Mouse (Mus musculus) neutrophil, adult 83 days (primary cell): ENCODE results near the gene Ccno. TPM values are rescaled to one million over a fixed set of nuclear protein-coding genes. Genes with fewer than 3 reads are reported as not detected.

Experiments used
- total RNA-seq, 2 experiments: library from RNA; stranded (reverse); gene quantifications; one replicate each; pipeline ENCODE4 v1.2.4; 2023

Ccno gene
- total RNA-seq = 10 to 100 TPM; 31.8 to 32.5 TPM

DNA sequence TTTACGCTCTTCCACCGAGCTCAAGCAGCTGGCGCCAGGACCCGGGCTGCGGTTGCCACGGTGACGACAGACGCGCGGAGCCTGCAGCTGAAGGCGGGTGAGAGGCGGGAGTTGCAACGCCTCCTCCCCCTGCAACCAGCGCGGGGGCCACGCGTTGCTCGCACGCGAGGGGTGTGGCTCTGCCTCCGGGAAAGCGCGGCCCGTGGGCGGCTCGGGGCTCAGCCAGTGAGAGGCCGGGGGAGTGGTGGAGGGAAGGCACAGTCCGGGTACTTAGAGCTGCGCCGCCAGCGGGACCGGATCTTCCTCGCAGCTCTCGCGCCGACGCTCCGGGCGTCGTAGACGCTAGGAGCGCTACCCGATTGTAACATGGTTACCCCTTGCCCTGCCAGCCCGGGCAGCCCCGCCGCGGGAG, at the start of gene Ccno:
Ccno (plus strand) TSS at position 271 of the 412 bp plus-strand sequence.

DNA sequence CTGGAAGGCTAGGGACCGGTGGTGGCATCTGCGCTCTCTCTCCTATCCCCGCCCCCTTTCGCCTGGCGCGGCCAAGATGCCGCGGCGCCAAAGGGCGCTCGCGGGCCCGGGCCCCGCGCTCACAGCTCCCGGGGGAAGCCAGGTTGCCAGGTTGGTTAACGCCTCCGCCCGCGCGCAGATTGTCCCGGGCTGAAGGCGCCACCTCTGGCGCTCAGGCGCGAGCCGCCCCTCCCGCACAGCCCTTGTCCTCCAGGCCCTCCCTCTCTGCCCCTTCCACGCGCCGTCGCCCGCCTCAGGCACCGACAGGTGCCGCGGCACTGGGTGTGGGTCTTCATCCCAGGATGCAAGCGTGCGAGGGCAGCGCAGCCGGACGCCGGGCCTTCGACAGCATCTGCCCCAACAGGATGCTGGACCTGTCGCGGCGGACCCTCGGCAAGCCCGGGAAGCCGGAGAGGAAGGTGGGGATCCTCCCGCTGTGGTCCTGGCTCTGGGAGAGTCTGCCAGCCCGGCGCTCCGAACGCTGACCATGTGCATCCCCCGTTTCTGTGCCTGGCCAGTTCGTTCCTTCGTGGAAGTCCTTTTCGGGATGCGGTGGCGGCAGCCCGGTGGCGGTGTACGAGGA, 6.0 kb downstream of the Ccno start, which contains the start of gene Mcidas:
Mcidas (plus strand) TSS at position 315 of the 622 bp plus-strand sequence.

DNA sequence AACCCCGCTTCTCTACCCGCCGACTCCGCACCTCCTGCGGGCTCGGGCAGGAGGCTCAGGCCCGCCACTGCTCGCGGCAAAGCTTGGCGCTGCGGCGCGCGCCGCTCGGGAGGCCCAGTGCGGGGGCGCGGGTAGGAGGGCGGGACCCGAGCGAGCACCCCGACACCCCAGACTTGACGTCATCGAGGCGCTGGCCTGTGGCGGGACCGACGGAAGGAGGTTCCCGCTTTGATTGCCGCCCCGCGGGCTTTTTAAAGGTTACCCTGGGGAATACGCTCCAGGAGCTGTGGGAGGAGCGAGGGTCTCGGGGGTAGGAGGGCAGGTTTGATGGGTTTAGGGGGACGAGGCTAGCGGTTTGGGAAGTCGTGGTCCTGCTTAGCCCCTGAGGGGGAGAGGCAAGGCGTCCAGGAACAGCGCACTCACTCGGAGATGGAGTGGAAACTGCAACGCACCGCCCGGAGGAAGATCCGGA, 47.4 kb downstream of the Ccno start, which contains the start of gene Cdc20b:
Cdc20b (plus strand) TSS at position 162 of the 472 bp plus-strand sequence.

Other genes starting within 250 kb of the Ccno start
- gene Plpp1, start 187.0 kb upstream of the Ccno start, total RNA-seq = 1 to 10 TPM; 2.5 to 4.1 TPM
- 10 to 100 TPM; 31.5 to 32.2 TPM for gene Mtrex, start 60.4 kb upstream of the Ccno start, total RNA-seq
- 10 to 100 TPM; 10.7 to 11.0 TPM for gene Dhx29, start 60.3 kb upstream of the Ccno start, total RNA-seq
- not detected for gene Mcidas, start 6.0 kb downstream of the Ccno start, total RNA-seq
- not detected for gene Cdc20b, start 47.3 kb downstream of the Ccno start, total RNA-seq
- not detected for gene Gpx8, start 58.6 kb downstream of the Ccno start, total RNA-seq
- gene Gzma, start 113.2 kb downstream of the Ccno start, total RNA-seq = not detected
- gene Esm1, start 221.9 kb downstream of the Ccno start, total RNA-seq = not detected
- gene Gzmk, start 238.1 kb downstream of the Ccno start, total RNA-seq = not detected